Mouse (Mus musculus) midbrain, embryonic 14.5 days (tissue): ENCODE measurements around the gene Sft2d2. TPM values are rescaled to one million over a fixed set of nuclear protein-coding genes. Genes with fewer than 3 reads are reported as not detected.

Source experiments
- ATAC-seq: fragments of 200-750 bp; cut with Nextera tagmentation; 2 replicates; pipeline ENCODE4 v1.8.0; 2017; ENCODE audit warnings: moderate number of reproducible peaks, moderate library complexity; ENCODE audit not compliant: low FRiP score, low TSS enrichment
- DNase-seq: peaks from one replicate; pipeline ENCODE4 v3.0.0-alpha.2; 2015
- H3K27ac ChIP-seq: fragments of 300-500 bp; sonication (generic); replicated peaks from 2 replicates; pipeline ENCODE4 v1.5.1; 2014; ENCODE audit warnings: mild to moderate bottlenecking, low read depth, low read length, moderate library complexity
- H3K27me3 ChIP-seq: fragments of 300-500 bp; sonication (generic); 2 replicates; pipeline ENCODE4 v1.6.1; 2014; ENCODE audit warnings: low read length, control low read depth, mixed read lengths; ENCODE audit not compliant: control insufficient read depth, insufficient read depth
- H3K36me3 ChIP-seq: fragments of 300-500 bp; sonication (generic); 2 replicates; pipeline ENCODE4 v1.6.1; 2014; ENCODE audit warnings: low read length, control low read depth; ENCODE audit not compliant: control insufficient read depth, insufficient read depth
- H3K4me1 ChIP-seq: fragments of 300-500 bp; sonication (generic); 2 replicates; pipeline ENCODE4 v1.6.1; 2014; ENCODE audit warnings: mild to moderate bottlenecking, antibody characterized with exemption, low read length, control low read depth; ENCODE audit not compliant: control insufficient read depth, insufficient read depth
- H3K4me2 ChIP-seq: fragments of 300-500 bp; sonication (generic); 2 replicates; pipeline ENCODE4 v1.6.1; 2014; ENCODE audit warnings: mild to moderate bottlenecking, low read length, moderate library complexity
- H3K4me3 ChIP-seq: fragments of 300-500 bp; sonication (generic); replicated peaks from 2 replicates; pipeline ENCODE4 v1.5.1; 2014; ENCODE audit warnings: low read depth, low read length
- H3K9ac ChIP-seq: fragments of 300-500 bp; sonication (generic); replicated peaks from 2 replicates; pipeline ENCODE4 v1.6.1; 2014; ENCODE audit warnings: mild to moderate bottlenecking, low read length, moderate library complexity
- H3K9me3 ChIP-seq: fragments of 300-500 bp; sonication (generic); 2 replicates; pipeline ENCODE4 v1.6.1; 2016; ENCODE audit warnings: low read length, control low read depth, mixed read lengths; ENCODE audit not compliant: control insufficient read depth
- WGBS: fragments of 180-500 bp; shearing (Covaris S2); extraction: QIAGEN DNeasy Blood & Tissue Kit; methylation state at CpG from one replicate; pipeline ENCODE4 v1.1.7; 2014; 5-methylcytosine and 5-hydroxymethylcytosine counted together
- polyA plus RNA-seq: library from polyadenylated mRNA; unstranded; fragments of >200 nt; fragmentation: Nextera tagmentation; extraction: Ambion mirVana; gene quantifications from 2 replicates; pipeline ENCODE4 v1.2.1, GENCODE M21; 2014

Sft2d2 gene
- polyA plus RNA-seq, 1 experiment from 2014 or later = 6.1 TPM

- Histone ChIP-seq H3K27me3 (no peaks in the 10 kb centered on the region), H3K9ac (no peak overlapping the region), H3K4me2 (no peak overlapping the region), H3K27ac (no peak overlapping the region), H3K4me3 (no peak overlapping the region), H3K36me3 (no peaks in the 10 kb centered on the region), H3K4me1 (no peaks in the 10 kb centered on the region), H3K9me3 (no peaks in the 10 kb centered on the region)
- ATAC-seq = no peak
- DNase-seq = no peak
- WGBS = 92% methylated on average over 3 of the region's 3 CpGs
Observed at GRCm38 (mm10) chr1:165169462-165169861, 24.8 kb downstream of the Sft2d2 start.

- WGBS = 72% methylated on average over 6 of the region's 6 CpGs
- no peak overlapping the region for H3K9ac ChIP-seq
- no peaks in the 10 kb centered on the region for H3K4me1 ChIP-seq
- no peak overlapping the region for H3K4me3 ChIP-seq
- no peaks in the 10 kb centered on the region for H3K9me3 ChIP-seq
- no peaks in the 10 kb centered on the region for H3K36me3 ChIP-seq
- no peak for DNase-seq
- no peak overlapping the region for H3K4me2 ChIP-seq
- H3K27ac ChIP-seq = no peak overlapping the region
- no peaks in the 10 kb centered on the region for H3K27me3 ChIP-seq
- no peak for ATAC-seq
Observed at GRCm38 (mm10) chr1:165164920-165165319, 29.3 kb downstream of the Sft2d2 start.

- no peaks in the 10 kb centered on the region for H3K36me3 ChIP-seq
- H3K27ac ChIP-seq = no peak within 1 kb of the TSS
- H3K4me2 ChIP-seq = no peak within 1 kb of the TSS
- DNase-seq (peak; percentile 6), ATAC-seq (no peak)
- no peaks in the 10 kb centered on the region for H3K27me3 ChIP-seq
- WGBS = 88% methylated on average over 8 of the region's 8 CpGs
- no peak within 1 kb of the TSS for H3K4me3 ChIP-seq
- no peaks in the 10 kb centered on the region for H3K4me1 ChIP-seq
- H3K9ac ChIP-seq = no peak within 1 kb of the TSS
- H3K9me3 ChIP-seq = no peaks in the 10 kb centered on the region
Observed at GRCm38 (mm10) chr1:165160723-165161405, 33.4 kb downstream of the Sft2d2 start, which contains the start of gene Tbx19. Gene Tbx19, minus strand, starts transcription at chr1:165160773.

- Histone ChIP-seq H3K4me2 (no peak overlapping the region), H3K9ac (no peak overlapping the region), H3K27me3 (no peaks in the 10 kb centered on the region), H3K36me3 (no peaks in the 10 kb centered on the region), H3K9me3 (no peaks in the 10 kb centered on the region), H3K27ac (no peak overlapping the region), H3K4me1 (no peaks in the 10 kb centered on the region), H3K4me3 (no peak overlapping the region)
- ATAC-seq = no peak
- no peak for DNase-seq
- 78% methylated on average over 10 of the region's 10 CpGs for WGBS
Observed at GRCm38 (mm10) chr1:165158841-165159240, 35.4 kb downstream of the Sft2d2 start.

- Histone ChIP-seq H3K27ac (no peak overlapping the region), H3K9me3 (no peaks in the 10 kb centered on the region), H3K27me3 (no peaks in the 10 kb centered on the region), H3K9ac (no peak overlapping the region), H3K36me3 (no peaks in the 10 kb centered on the region), H3K4me1 (no peaks in the 10 kb centered on the region), H3K4me2 (no peak overlapping the region), H3K4me3 (no peak overlapping the region)
- no peak for DNase-seq
- WGBS = 93% methylated on average over 4 of the region's 4 CpGs
- no peak for ATAC-seq
Observed at GRCm38 (mm10) chr1:165154162-165154561, 40.1 kb downstream of the Sft2d2 start.

GRCm38 (mm10) chr1:165151216-165151615 is 43.0 kb downstream of the Sft2d2 start:
- Histone ChIP-seq H3K9me3 (no peaks in the 10 kb centered on the region), H3K27me3 (no peaks in the 10 kb centered on the region), H3K4me3 (no peak overlapping the region), H3K27ac (no peak overlapping the region), H3K36me3 (no peaks in the 10 kb centered on the region), H3K4me1 (no peaks in the 10 kb centered on the region), H3K4me2 (no peak overlapping the region), H3K9ac (no peak overlapping the region)
- DNase-seq = no peak
- no peak for ATAC-seq
- WGBS = 73% methylated on average over 8 of the region's 8 CpGs

- no peaks in the 10 kb centered on the region for H3K27me3 ChIP-seq
- DNase-seq (no peak), ATAC-seq (no peak)
- H3K27ac ChIP-seq = no peak overlapping the region
- H3K4me3 ChIP-seq = no peak overlapping the region
- H3K4me2 ChIP-seq = no peak overlapping the region
- no peak overlapping the region for H3K9ac ChIP-seq
- H3K9me3 ChIP-seq = no peaks in the 10 kb centered on the region
- WGBS = 85% methylated on average over 12 of the region's 12 CpGs
- no peaks in the 10 kb centered on the region for H3K36me3 ChIP-seq
- H3K4me1 ChIP-seq = no peaks in the 10 kb centered on the region
Observed at GRCm38 (mm10) chr1:165142343-165142916, 51.8 kb downstream of the Sft2d2 start.

GRCm38 (mm10) chr1:165140227-165140626 is 54.0 kb downstream of the Sft2d2 start:
- H3K4me2 ChIP-seq = no peak overlapping the region
- H3K9ac ChIP-seq = no peak overlapping the region
- WGBS = 83% methylated on average over 3 of the region's 3 CpGs
- H3K4me3 ChIP-seq = no peak overlapping the region
- no peaks in the 10 kb centered on the region for H3K4me1 ChIP-seq
- H3K27me3 ChIP-seq = no peaks in the 10 kb centered on the region
- ATAC-seq (no peak), DNase-seq (no peak)
- no peaks in the 10 kb centered on the region for H3K36me3 ChIP-seq
- H3K27ac ChIP-seq = no peak overlapping the region
- no peaks in the 10 kb centered on the region for H3K9me3 ChIP-seq

GRCm38 (mm10) chr1:165133858-165134257 is 60.4 kb downstream of the Sft2d2 start:
- 83% methylated on average over 2 of the region's 2 CpGs for WGBS
- Histone ChIP-seq H3K27ac (no peak overlapping the region), H3K9ac (no peak overlapping the region), H3K4me2 (no peak overlapping the region), H3K4me1 (no peaks in the 10 kb centered on the region), H3K9me3 (no peaks in the 10 kb centered on the region), H3K36me3 (no peaks in the 10 kb centered on the region), H3K4me3 (no peak overlapping the region), H3K27me3 (no peaks in the 10 kb centered on the region)
- DNase-seq = no peak
- no peak for ATAC-seq
